Mouse (Mus musculus) forebrain, embryonic 11.5 days (tissue): ENCODE data around the gene Prkca. TPM values are rescaled to one million over a fixed set of nuclear protein-coding genes. Genes with fewer than 3 reads are reported as not detected.

ENCODE experiments used
- ATAC-seq: fragments of 200-750 bp; cut with Nextera tagmentation; replicated peaks from 2 replicates; pipeline ENCODE4 v1.8.0; 2017; ENCODE audit warnings: moderate TSS enrichment; ENCODE audit not compliant: low FRiP score
- DNase-seq: peaks from one replicate; pipeline ENCODE4 v3.0.0-alpha.2; 2017; ENCODE audit warnings: low spot score
- H3K27ac ChIP-seq: fragments of 300-500 bp; sonication (generic); 2 replicates; pipeline ENCODE4 v1.5.1; 2014; ENCODE audit warnings: low read depth, low read length
- H3K27me3 ChIP-seq: fragments of 300-500 bp; sonication (generic); 2 replicates; pipeline ENCODE4 v1.6.1; 2014; ENCODE audit warnings: mild to moderate bottlenecking, low read length, mixed read lengths; ENCODE audit not compliant: control insufficient read depth, insufficient read depth
- H3K36me3 ChIP-seq: fragments of 300-500 bp; sonication (generic); 2 replicates; pipeline ENCODE4 v1.6.1; 2014; ENCODE audit warnings: mild to moderate bottlenecking, low read length, moderate library complexity, mixed read lengths; ENCODE audit not compliant: control insufficient read depth, insufficient read depth
- H3K4me1 ChIP-seq: fragments of 300-500 bp; sonication (generic); replicated peaks from 2 replicates; pipeline ENCODE4 v1.6.1; 2014; ENCODE audit warnings: low read length, mixed read lengths; ENCODE audit not compliant: control insufficient read depth, insufficient read depth
- H3K4me2 ChIP-seq: fragments of 300-500 bp; sonication (generic); 2 replicates; pipeline ENCODE4 v1.6.1; 2014; ENCODE audit warnings: low read depth, mild to moderate bottlenecking, low read length, moderate library complexity, mixed read lengths; ENCODE audit not compliant: severe bottlenecking
- H3K4me3 ChIP-seq: fragments of 300-500 bp; sonication (generic); 2 replicates; pipeline ENCODE4 v1.5.1; 2014; ENCODE audit warnings: low read depth, low read length
- H3K9ac ChIP-seq: fragments of 300-500 bp; sonication (generic); 2 replicates; pipeline ENCODE4 v1.6.1; 2014; ENCODE audit warnings: low read length
- H3K9me3 ChIP-seq: fragments of 300-500 bp; sonication (generic); 2 replicates; pipeline ENCODE4 v1.6.1; 2016; ENCODE audit warnings: low read length, mixed read lengths; ENCODE audit not compliant: control insufficient read depth
- WGBS: fragments of 180-500 bp; shearing (Covaris S2); extraction: QIAGEN DNeasy Blood & Tissue Kit; methylation state at CpG from one replicate; pipeline ENCODE4 v1.1.7; 2014; 5-methylcytosine and 5-hydroxymethylcytosine counted together
- polyA plus RNA-seq: library from polyadenylated mRNA; unstranded; fragments of >200 nt; fragmentation: Nextera tagmentation; extraction: Ambion mirVana; gene quantifications from 2 replicates; pipeline ENCODE4 v1.2.1, GENCODE M21; 2014

The Prkca gene
- polyA plus RNA-seq, 1 experiment from 2014 or later = 5.2 TPM

GRCm38 (mm10) chr11:108223613-108224232 is 120.0 kb downstream of the Prkca start:
- H3K27ac ChIP-seq = no peak overlapping the region

GRCm38 (mm10) chr11:108223154-108223553 is 120.6 kb downstream of the Prkca start:
- no peaks in the 10 kb centered on the region for H3K27me3 ChIP-seq
- no peak overlapping the region for H3K27ac ChIP-seq
- no peaks in the 10 kb centered on the region for H3K36me3 ChIP-seq
- no peak overlapping the region for H3K4me2 ChIP-seq
- H3K9ac ChIP-seq = no peak overlapping the region
- ATAC-seq = no peak
- no peaks in the 10 kb centered on the region for H3K4me1 ChIP-seq
- WGBS = 88% methylated on average over 6 of the region's 6 CpGs
- H3K4me3 ChIP-seq = no peak overlapping the region
- no peak for DNase-seq
- no peaks in the 10 kb centered on the region for H3K9me3 ChIP-seq

More at GRCm38 (mm10) chr11:108223613-108224232, 120.0 kb downstream of the Prkca start:
- ATAC-seq (no peak), DNase-seq (no peak)
- Histone ChIP-seq H3K9me3 (no peaks in the 10 kb centered on the region), H3K4me3 (no peak overlapping the region), H3K36me3 (no peaks in the 10 kb centered on the region), H3K4me2 (no peak overlapping the region), H3K27me3 (no peaks in the 10 kb centered on the region), H3K9ac (no peak overlapping the region), H3K4me1 (no peaks in the 10 kb centered on the region)
- WGBS = 74% methylated on average over 13 of the region's 13 CpGs

- 81% methylated on average over 8 of the region's 8 CpGs for WGBS
- no peak overlapping the region for H3K27ac ChIP-seq
Observed at GRCm38 (mm10) chr11:108222616-108223015, 121.1 kb downstream of the Prkca start.

GRCm38 (mm10) chr11:108222026-108222425 is 121.7 kb downstream of the Prkca start:
- no peak for ATAC-seq
- no peak overlapping the region for H3K4me3 ChIP-seq
- H3K4me2 ChIP-seq = no peak overlapping the region
- no peak for DNase-seq
- H3K9ac ChIP-seq = no peak overlapping the region
- H3K27ac ChIP-seq = no peak overlapping the region
- no peaks in the 10 kb centered on the region for H3K36me3 ChIP-seq
- no peaks in the 10 kb centered on the region for H3K27me3 ChIP-seq
- WGBS = 82% methylated on average over 3 of the region's 3 CpGs
- no peaks in the 10 kb centered on the region for H3K9me3 ChIP-seq
- no peaks in the 10 kb centered on the region for H3K4me1 ChIP-seq

More at GRCm38 (mm10) chr11:108222616-108223015, 121.1 kb downstream of the Prkca start:
- Histone ChIP-seq H3K4me1 (no peaks in the 10 kb centered on the region), H3K36me3 (no peaks in the 10 kb centered on the region), H3K4me3 (no peak overlapping the region), H3K27me3 (no peaks in the 10 kb centered on the region), H3K4me2 (no peak overlapping the region), H3K9me3 (no peaks in the 10 kb centered on the region), H3K9ac (no peak overlapping the region)
- no peak for DNase-seq
- ATAC-seq = no peak

- no peak overlapping the region for H3K4me3 ChIP-seq
- H3K9ac ChIP-seq = no peak overlapping the region
- no peak for DNase-seq
- H3K27me3 ChIP-seq = no peaks in the 10 kb centered on the region
- no peak overlapping the region for H3K27ac ChIP-seq
- H3K4me1 ChIP-seq = no peaks in the 10 kb centered on the region
- no peaks in the 10 kb centered on the region for H3K36me3 ChIP-seq
- H3K4me2 ChIP-seq = no peak overlapping the region
- no peaks in the 10 kb centered on the region for H3K9me3 ChIP-seq
- no peak for ATAC-seq
- 90% methylated on average over 13 of the region's 13 CpGs for WGBS
Observed at GRCm38 (mm10) chr11:108221124-108221835, 122.4 kb downstream of the Prkca start.

GRCm38 (mm10) chr11:108220605-108221004 is 123.1 kb downstream of the Prkca start:
- no peak overlapping the region for H3K4me3 ChIP-seq
- no peaks in the 10 kb centered on the region for H3K36me3 ChIP-seq
- H3K4me2 ChIP-seq = no peak overlapping the region
- no peaks in the 10 kb centered on the region for H3K27me3 ChIP-seq
- WGBS = 78% methylated on average over 5 of the region's 5 CpGs
- H3K27ac ChIP-seq = no peak overlapping the region
- H3K4me1 ChIP-seq = no peaks in the 10 kb centered on the region
- no peaks in the 10 kb centered on the region for H3K9me3 ChIP-seq
- H3K9ac ChIP-seq = no peak overlapping the region
- DNase-seq (no peak), ATAC-seq (no peak)

- H3K36me3 ChIP-seq = no peaks in the 10 kb centered on the region
- DNase-seq (no peak), ATAC-seq (no peak)
- H3K27ac ChIP-seq = no peak overlapping the region
- H3K9me3 ChIP-seq = no peaks in the 10 kb centered on the region
- no peak overlapping the region for H3K4me2 ChIP-seq
- WGBS = 94% methylated on average over 8 of the region's 8 CpGs
- no peak overlapping the region for H3K4me3 ChIP-seq
- H3K9ac ChIP-seq = no peak overlapping the region
- H3K27me3 ChIP-seq = no peaks in the 10 kb centered on the region
- no peaks in the 10 kb centered on the region for H3K4me1 ChIP-seq
Observed at GRCm38 (mm10) chr11:108217043-108217442, 126.7 kb downstream of the Prkca start.

- no peaks in the 10 kb centered on the region for H3K9me3 ChIP-seq
Observed at GRCm38 (mm10) chr11:108216064-108216463, 127.7 kb downstream of the Prkca start.

GRCm38 (mm10) chr11:108215466-108215865 is 128.3 kb downstream of the Prkca start:
- DNase-seq (no peak), ATAC-seq (no peak)
- 77% methylated on average over 8 of the region's 8 CpGs for WGBS
- Histone ChIP-seq H3K9ac (no peak overlapping the region), H3K9me3 (no peaks in the 10 kb centered on the region), H3K27ac (no peak overlapping the region), H3K4me1 (no peaks in the 10 kb centered on the region), H3K4me3 (no peak overlapping the region), H3K36me3 (no peaks in the 10 kb centered on the region), H3K27me3 (no peaks in the 10 kb centered on the region), H3K4me2 (no peak overlapping the region)

More at GRCm38 (mm10) chr11:108216064-108216463, 127.7 kb downstream of the Prkca start:
- Histone ChIP-seq H3K4me3 (no peak overlapping the region), H3K4me1 (no peaks in the 10 kb centered on the region), H3K27me3 (no peaks in the 10 kb centered on the region), H3K9ac (no peak overlapping the region), H3K27ac (no peak overlapping the region), H3K36me3 (no peaks in the 10 kb centered on the region), H3K4me2 (no peak overlapping the region)
- ATAC-seq = no peak
- DNase-seq = no peak
- WGBS = 90% methylated on average over 7 of the region's 7 CpGs
